Mouse (Mus musculus) midbrain, embryonic 11.5 days (tissue): ENCODE data around the gene Pitpnb. TPM values are rescaled to one million over a fixed set of nuclear protein-coding genes. Genes with fewer than 3 reads are reported as not detected.

ENCODE experiments used
- ATAC-seq: fragments of 200-750 bp; cut with Nextera tagmentation; 2 replicates; pipeline ENCODE4 v1.8.0; 2017; ENCODE audit warnings: moderate TSS enrichment, moderate library complexity; ENCODE audit not compliant: low FRiP score
- DNase-seq: peaks from one replicate; pipeline ENCODE4 v3.0.0; 2015; ENCODE audit warnings: low spot score; ENCODE audit errors: missing footprints
- H3K27ac ChIP-seq: fragments of 300-500 bp; sonication (generic); 2 replicates; pipeline ENCODE4 v1.5.1; 2014; ENCODE audit warnings: low read depth, low read length
- H3K27me3 ChIP-seq: fragments of 300-500 bp; sonication (generic); 2 replicates; pipeline ENCODE4 v1.6.1; 2014; ENCODE audit warnings: mild to moderate bottlenecking, low read length, moderate library complexity, mixed read lengths; ENCODE audit not compliant: control insufficient read depth, insufficient read depth
- H3K36me3 ChIP-seq: fragments of 300-500 bp; sonication (generic); 2 replicates; pipeline ENCODE4 v1.6.1; 2014; ENCODE audit warnings: mild to moderate bottlenecking, low read length, moderate library complexity, mixed read lengths; ENCODE audit not compliant: control insufficient read depth, insufficient read depth
- H3K4me1 ChIP-seq: fragments of 300-500 bp; sonication (generic); 2 replicates; pipeline ENCODE4 v1.6.1; 2014; ENCODE audit warnings: low read length; ENCODE audit not compliant: control insufficient read depth, insufficient read depth
- H3K4me2 ChIP-seq: fragments of 300-500 bp; sonication (generic); 2 replicates; pipeline ENCODE4 v1.6.1; 2014; ENCODE audit warnings: mild to moderate bottlenecking, moderate library complexity
- H3K4me3 ChIP-seq: fragments of 300-500 bp; sonication (generic); 2 replicates; pipeline ENCODE4 v1.5.1; 2014; ENCODE audit warnings: low read depth, low read length
- H3K9ac ChIP-seq: fragments of 300-500 bp; sonication (generic); 2 replicates; pipeline ENCODE4 v1.6.1; 2014; ENCODE audit warnings: low read length
- H3K9me3 ChIP-seq: fragments of 300-500 bp; sonication (generic); 2 replicates; pipeline ENCODE4 v1.6.1; 2016; ENCODE audit warnings: low read length; ENCODE audit not compliant: control insufficient read depth
- WGBS: fragments of 180-500 bp; shearing (Covaris S2); extraction: QIAGEN DNeasy Blood & Tissue Kit; methylation state at CpG from one replicate; pipeline ENCODE4 v1.1.7; 2014; 5-methylcytosine and 5-hydroxymethylcytosine counted together
- polyA plus RNA-seq: library from polyadenylated mRNA; unstranded; fragments of >200 nt; fragmentation: Nextera tagmentation; extraction: Ambion mirVana; gene quantifications from 2 replicates; pipeline ENCODE4 v1.2.1, GENCODE M21; 2014

The Pitpnb gene
- polyA plus RNA-seq, 1 experiment from 2014 or later, result 118 TPM

- peak overlapping the region; percentile 65 for H3K27ac ChIP-seq
- peak overlapping the region; percentile 100 for H3K4me3 ChIP-seq
- under 1% methylated on average over 51 of the region's 56 CpGs for WGBS
- no peaks in the 10 kb centered on the region for H3K9me3 ChIP-seq
- H3K9ac ChIP-seq, result peak overlapping the region; percentile 100
- H3K36me3 ChIP-seq, result peaks cover 22% of the 10 kb centered on the region
- no peaks in the 10 kb centered on the region for H3K27me3 ChIP-seq
- DNase-seq, result peak; percentile 95
- H3K4me1 ChIP-seq, result peaks cover 42% of the 10 kb centered on the region
- peak overlapping the region; percentile 84 for H3K4me2 ChIP-seq
- ATAC-seq, result no peak
Measured at GRCm38 (mm10) chr5:111420011-111420691, 89.6 kb downstream of the Pitpnb start.

GRCm38 (mm10) chr5:111420896-111421295 is 90.3 kb downstream of the Pitpnb start:
- peak overlapping the region; percentile 100 for H3K4me3 ChIP-seq
- 21% methylated on average over 22 of the region's 22 CpGs for WGBS
- ATAC-seq (no peak), DNase-seq (peak; percentile 97)
- H3K4me1 ChIP-seq, result peaks cover 47% of the 10 kb centered on the region
- peak overlapping the region; percentile 65 for H3K27ac ChIP-seq
- H3K27me3 ChIP-seq, result no peaks in the 10 kb centered on the region
- H3K9ac ChIP-seq, result peak overlapping the region; percentile 100
- H3K36me3 ChIP-seq, result peaks cover 24% of the 10 kb centered on the region
- peak overlapping the region; percentile 84 for H3K4me2 ChIP-seq
- no peaks in the 10 kb centered on the region for H3K9me3 ChIP-seq

- no peak for ATAC-seq
- H3K27ac ChIP-seq, result peak overlapping the region; percentile 83
- peak overlapping the region; percentile 84 for H3K4me2 ChIP-seq
- DNase-seq, result peak; percentile 94
- H3K27me3 ChIP-seq, result no peaks in the 10 kb centered on the region
- peak overlapping the region; percentile 100 for H3K9ac ChIP-seq
- no peaks in the 10 kb centered on the region for H3K9me3 ChIP-seq
- 38% methylated on average over 15 of the region's 15 CpGs for WGBS
- H3K4me3 ChIP-seq, result peak overlapping the region; percentile 100
- peaks cover 52% of the 10 kb centered on the region for H3K4me1 ChIP-seq
- peaks cover 24% of the 10 kb centered on the region for H3K36me3 ChIP-seq
Measured at GRCm38 (mm10) chr5:111421424-111421823, 90.9 kb downstream of the Pitpnb start.

- WGBS, result 26% methylated on average over 8 of the region's 8 CpGs
- Histone ChIP-seq H3K27ac (peak overlapping the region; percentile 83), H3K36me3 (peaks cover 24% of the 10 kb centered on the region), H3K9ac (peak overlapping the region; percentile 100), H3K4me1 (peaks cover 60% of the 10 kb centered on the region), H3K9me3 (no peaks in the 10 kb centered on the region), H3K4me3 (peak overlapping the region; percentile 100), H3K4me2 (peak overlapping the region; percentile 84), H3K27me3 (no peaks in the 10 kb centered on the region)
- ATAC-seq, result peak; percentile 51
- DNase-seq, result peak; percentile 93
Measured at GRCm38 (mm10) chr5:111422058-111422800, 91.7 kb downstream of the Pitpnb start.

DNA sequence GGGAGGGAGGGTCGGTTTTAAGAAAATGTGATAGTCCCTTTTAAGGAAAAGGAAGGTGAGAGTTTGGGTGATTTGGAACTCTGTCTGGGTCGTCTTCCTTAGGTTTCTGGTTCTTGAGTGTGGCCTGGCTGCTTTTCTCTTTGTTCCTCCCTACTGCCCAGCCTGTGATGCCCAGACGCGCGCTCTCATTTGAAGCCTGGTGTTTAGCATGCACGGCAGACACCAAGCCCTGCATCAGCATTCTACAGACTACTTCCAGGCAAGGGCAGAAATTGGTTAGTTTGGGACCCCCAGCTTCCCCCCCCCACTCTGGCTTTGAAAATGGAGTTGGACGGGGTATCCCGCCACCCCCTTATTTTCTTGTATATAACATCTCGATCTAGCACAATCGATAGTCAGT is 92.4 kb downstream of the Pitpnb start:
- H3K9me3 ChIP-seq, result no peaks in the 10 kb centered on the region
- H3K36me3 ChIP-seq, result peaks cover 24% of the 10 kb centered on the region
- DNase-seq, result peak; percentile 92
- ATAC-seq, result no peak
- peak overlapping the region; percentile 83 for H3K27ac ChIP-seq
- no peaks in the 10 kb centered on the region for H3K27me3 ChIP-seq
- peaks cover 68% of the 10 kb centered on the region for H3K4me1 ChIP-seq
- peak overlapping the region; percentile 100 for H3K4me3 ChIP-seq
- WGBS, result 29% methylated on average over 10 of the region's 10 CpGs
- H3K4me2 ChIP-seq, result peak overlapping the region; percentile 84
- peak overlapping the region; percentile 100 for H3K9ac ChIP-seq

DNA sequence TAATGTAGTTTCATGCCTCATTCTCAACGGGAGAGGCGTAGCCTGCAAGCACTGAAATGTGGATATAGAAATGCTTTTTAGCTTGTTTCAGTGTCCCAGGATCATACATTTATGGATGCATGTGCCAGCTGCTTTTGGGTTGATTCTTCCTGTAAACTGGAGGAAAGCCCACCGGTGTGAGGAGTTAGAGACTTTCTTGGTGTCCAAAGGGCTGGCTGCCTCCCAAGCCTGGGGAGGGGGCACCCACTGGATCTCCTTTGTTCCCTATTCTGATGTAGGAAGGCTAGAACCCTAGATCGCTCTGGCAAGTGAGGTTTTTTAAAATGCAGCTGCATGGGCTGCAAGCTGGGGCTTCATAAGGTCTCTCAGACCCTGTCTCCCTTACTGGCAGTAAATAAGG is 93.1 kb downstream of the Pitpnb start:
- peak overlapping the region; percentile 100 for H3K4me3 ChIP-seq
- whole genome bisulfite sequencing, result 56% methylated on average over 4 of the region's 4 CpGs
- peaks cover 20% of the 10 kb centered on the region for H3K36me3 ChIP-seq
- no peaks in the 10 kb centered on the region for H3K27me3 ChIP-seq
- no peak overlapping the region for H3K27ac ChIP-seq
- H3K9me3 ChIP-seq, result no peaks in the 10 kb centered on the region
- peaks cover 74% of the 10 kb centered on the region for H3K4me1 ChIP-seq
- H3K4me2 ChIP-seq, result peak overlapping the region; percentile 84
- H3K9ac ChIP-seq, result peak overlapping the region; percentile 100
- ATAC-seq (no peak), DNase-seq (no peak)

- H3K27me3 ChIP-seq, result no peaks in the 10 kb centered on the region
- no peak overlapping the region for H3K27ac ChIP-seq
- H3K4me2 ChIP-seq, result peak overlapping the region; percentile 84
- H3K4me1 ChIP-seq, result peaks cover 81% of the 10 kb centered on the region
- no peak overlapping the region for H3K9ac ChIP-seq
- DNase-seq (no peak), ATAC-seq (no peak)
- peak overlapping the region; percentile 100 for H3K4me3 ChIP-seq
- 76% methylated on average over 9 of the region's 9 CpGs for WGBS
- peaks cover 6% of the 10 kb centered on the region for H3K36me3 ChIP-seq
- no peaks in the 10 kb centered on the region for H3K9me3 ChIP-seq
Measured at GRCm38 (mm10) chr5:111425813-111426212, 95.2 kb downstream of the Pitpnb start.

DNA sequence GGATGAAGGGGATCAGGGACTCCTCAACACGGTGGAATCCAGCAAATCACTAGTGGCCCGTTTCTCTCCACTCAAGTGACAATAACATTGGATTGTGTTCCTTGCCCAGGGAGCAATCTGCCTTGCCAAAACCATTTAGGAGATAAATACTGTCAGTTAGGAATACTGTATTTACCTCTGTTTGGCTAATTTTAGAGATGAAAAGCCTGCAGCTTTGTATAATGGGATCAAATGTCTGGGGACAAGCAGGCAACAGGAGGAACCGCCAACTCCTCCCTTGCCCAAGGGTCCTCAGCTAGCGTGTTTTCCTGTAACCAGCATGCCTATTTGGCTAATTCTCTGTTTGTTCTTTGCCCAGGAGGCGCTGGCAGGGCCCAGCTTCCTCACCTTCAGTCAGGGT is 95.7 kb downstream of the Pitpnb start:
- no peak overlapping the region; the same call in 1 of the 2 replicates for H3K9ac ChIP-seq
- ATAC-seq (no peak), DNase-seq (no peak)
- no peaks in the 10 kb centered on the region for H3K9me3 ChIP-seq
- peaks cover 81% of the 10 kb centered on the region for H3K4me1 ChIP-seq
- peak overlapping the region; percentile 84 for H3K4me2 ChIP-seq
- H3K27me3 ChIP-seq, result no peaks in the 10 kb centered on the region
- H3K36me3 ChIP-seq, result peaks cover 6% of the 10 kb centered on the region; the same call in 1 of the 2 replicates
- WGBS, result 61% methylated on average over 5 of the region's 5 CpGs
- H3K27ac ChIP-seq, result 0 out of 2 replicates have a peak overlapping the region, but pooled peaks have one; percentile 16
- H3K4me3 ChIP-seq, result peak overlapping the region; percentile 100; the same call in 1 of the 2 replicates

DNA sequence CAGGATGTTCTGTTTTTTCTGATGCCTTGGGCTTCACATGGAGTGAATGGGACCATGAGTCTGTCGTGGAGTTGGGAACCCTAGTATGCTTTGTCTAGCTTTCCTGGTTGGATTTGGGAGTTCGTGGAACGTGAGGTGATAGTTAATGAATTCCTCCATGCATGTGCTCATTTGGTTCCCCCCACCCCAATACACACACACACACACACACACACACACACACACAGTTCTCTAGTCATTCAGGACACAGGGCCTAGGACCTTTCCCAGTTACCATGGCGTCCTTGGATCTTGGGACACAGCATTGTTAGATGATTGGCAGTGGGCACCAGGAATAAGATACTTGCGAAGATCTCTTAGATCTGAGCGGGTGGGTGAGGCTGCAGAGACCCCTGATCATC is 98.3 kb downstream of the Pitpnb start:
- DNase-seq (no peak), ATAC-seq (peak; percentile 43)
- H3K9me3 ChIP-seq, result no peaks in the 10 kb centered on the region
- peaks cover 6% of the 10 kb centered on the region; the same call in 1 of the 2 replicates for H3K36me3 ChIP-seq
- H3K4me2 ChIP-seq, result peak overlapping the region; percentile 8; the same call in 1 of the 2 replicates
- H3K27ac ChIP-seq, result no peak overlapping the region
- H3K9ac ChIP-seq, result no peak overlapping the region
- H3K27me3 ChIP-seq, result no peaks in the 10 kb centered on the region
- H3K4me3 ChIP-seq, result no peak overlapping the region
- peaks cover 94% of the 10 kb centered on the region for H3K4me1 ChIP-seq
- 42% methylated on average over 6 of the region's 6 CpGs for WGBS
